Mouse (Mus musculus) adrenal gland, postnatal 10 days (tissue): ENCODE results near the gene Camk2b. TPM values are rescaled to one million over a fixed set of nuclear protein-coding genes. Genes with fewer than 3 reads are reported as not detected.

Source experiments
- DNase-seq: peaks from one replicate; pipeline ENCODE4 v3.0.0; 2021; ENCODE audit warnings: mixed read lengths
- total RNA-seq, 2 experiments: library from RNA; stranded (reverse); gene quantifications; 2 replicates each; pipeline ENCODE4 v1.2.3; 2021

Camk2b gene
- total RNA-seq, 2 experiments from 2014 or later, result 15.7 to 30.4 TPM

GRCm38 (mm10) chr11:5983629-5984028 is 82.5 kb downstream of the Camk2b start:
- DNase-seq, result no peak

GRCm38 (mm10) chr11:5981323-5981722 is 84.8 kb downstream of the Camk2b start:
- DNase-seq, result no peak

GRCm38 (mm10) chr11:5980561-5980960 is 85.6 kb downstream of the Camk2b start:
- no peak for DNase-seq

- DNase-seq, result no peak
Measured at GRCm38 (mm10) chr11:5980108-5980507, 86.1 kb downstream of the Camk2b start.

- DNase-seq, result no peak
Measured at GRCm38 (mm10) chr11:5979088-5979487, 87.1 kb downstream of the Camk2b start.

- no peak for DNase-seq
Measured at GRCm38 (mm10) chr11:5976106-5976505, 90.1 kb downstream of the Camk2b start.

GRCm38 (mm10) chr11:5975068-5975467 is 91.1 kb downstream of the Camk2b start:
- no peak for DNase-seq

GRCm38 (mm10) chr11:5974053-5974452 is 92.1 kb downstream of the Camk2b start:
- no peak for DNase-seq

- DNase-seq, result no peak
Measured at GRCm38 (mm10) chr11:5973151-5973550, 93.0 kb downstream of the Camk2b start.

- DNase-seq, result no peak
Measured at GRCm38 (mm10) chr11:5971202-5971601, 95.0 kb downstream of the Camk2b start.

- DNase-seq, result no peak
Measured at GRCm38 (mm10) chr11:5968223-5968622, 97.9 kb downstream of the Camk2b start.

- no peak for DNase-seq
Measured at GRCm38 (mm10) chr11:5966751-5967150, 99.4 kb downstream of the Camk2b start.

GRCm38 (mm10) chr11:5965865-5966264 is 100.3 kb downstream of the Camk2b start:
- DNase-seq, result no peak

- DNase-seq, result no peak
Measured at GRCm38 (mm10) chr11:5960051-5960450, 106.1 kb downstream of the Camk2b start.

GRCm38 (mm10) chr11:5955546-5956276 is 110.5 kb downstream of the Camk2b start, which contains the start of gene Ykt6:
Ykt6 (plus strand) TSS chr11:5955693.
- peak; percentile 98 for DNase-seq

GRCm38 (mm10) chr11:5954965-5955504 is 111.1 kb downstream of the Camk2b start:
- no peak for DNase-seq

GRCm38 (mm10) chr11:5954435-5954834 is 111.7 kb downstream of the Camk2b start:
- no peak for DNase-seq

- DNase-seq, result peak; percentile 54
Measured at GRCm38 (mm10) chr11:5953130-5953765, 112.9 kb downstream of the Camk2b start.

GRCm38 (mm10) chr11:5952501-5952900 is 113.7 kb downstream of the Camk2b start:
- peak; percentile 52 for DNase-seq

- DNase-seq, result no peak
Measured at GRCm38 (mm10) chr11:5949586-5950352, 116.4 kb downstream of the Camk2b start, which contains the start of gene Gck. Gck (minus strand) TSS chr11:5950081.

- DNase-seq, result no peak
Measured at GRCm38 (mm10) chr11:5948546-5949250, 117.5 kb downstream of the Camk2b start.

GRCm38 (mm10) chr11:5947796-5948195 is 118.4 kb downstream of the Camk2b start:
- DNase-seq, result no peak
